ENCODE assay signal across 8 mouse cellular contexts in the genomic region with DNA sequence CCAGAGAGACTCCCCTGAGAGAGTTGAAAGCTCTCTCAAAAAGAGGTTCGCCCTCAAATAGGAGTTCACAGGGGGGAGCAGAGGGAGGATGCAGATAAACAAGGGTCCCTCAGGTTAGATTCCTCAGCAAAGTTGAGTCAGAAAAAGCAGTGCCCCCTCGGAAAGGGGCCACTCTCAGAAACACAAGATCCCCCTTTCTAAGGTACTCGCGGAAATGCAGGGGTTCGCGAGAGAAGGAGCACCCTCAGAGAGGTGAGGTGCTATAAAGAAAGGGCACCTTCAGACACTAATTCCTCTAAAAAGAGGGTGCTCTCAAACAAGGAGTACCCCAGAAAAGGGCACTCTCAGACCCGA. TPM values are rescaled to one million over a fixed set of nuclear protein-coding genes. Genes with fewer than 3 reads are reported as not detected.
DNase-seq lines count a peak whose midpoint lies in the region; ATAC-seq and TF ChIP-seq lines count a peak whose summit lies in the region.

No protein-coding gene starts in this region.

- H3K36me3 ChIP-seq in spleen, adult 2 months (ENCODE audit: control insufficient read depth, insufficient read depth, low read length): no peaks in the 10 kb centered on the region
- H3K36me3 ChIP-seq in limb, embryonic 13.5 days: no peaks in the 10 kb centered on the region
- no peaks in the 10 kb centered on the region for H3K36me3 ChIP-seq in stomach, embryonic 15.5 days

- H3K9ac ChIP-seq in limb, embryonic 13.5 days: peak overlapping the region; percentile 81
- peak overlapping the region; percentile 73 for H3K9ac ChIP-seq in stomach, embryonic 15.5 days

- H3K4me2 ChIP-seq in limb, embryonic 13.5 days (replicated peaks): peak overlapping the region; percentile 87
- H3K4me2 ChIP-seq in stomach, embryonic 15.5 days: peak overlapping the region; percentile 82

- no peaks in the 10 kb centered on the region for H3K9me3 ChIP-seq in limb, embryonic 13.5 days
- H3K9me3 ChIP-seq in stomach, embryonic 15.5 days: no peaks in the 10 kb centered on the region

- no peaks in the 10 kb centered on the region for H3K27me3 ChIP-seq in spleen, adult 2 months (ENCODE audit: control insufficient read depth, insufficient read depth, low read length)
- no peaks in the 10 kb centered on the region for H3K27me3 ChIP-seq in limb, embryonic 13.5 days
- no peaks in the 10 kb centered on the region for H3K27me3 ChIP-seq in stomach, embryonic 15.5 days (replicated peaks)

- no peak for TF ChIP-seq CTCF in gastrocnemius, adult 2 months (IDR thresholded peaks at IDR 0.05)
- no peak for TF ChIP-seq CTCF in spleen, adult 2 months (IDR thresholded peaks at IDR 0.05; ENCODE audit: extremely low read depth, insufficient read depth, insufficient read length, insufficient replicate concordance)

- no peak for TF ChIP-seq POLR2A in spleen, adult 2 months (IDR thresholded peaks at IDR 0.05; ENCODE audit: low read depth, low read length)

- intact Hi-C loops in gastrocnemius, adult 2 months (cut with DNase I): loop anchor here (2.0 kb wide), 1 partner anchor 21 kb away; no protein-coding TSS in a partner anchor
- intact Hi-C loops in gastrocnemius, postnatal 36 days (cut with DNase I): no loop called here

- peaks cover 8% of the 10 kb centered on the region; the same call in 1 of the 2 replicates for H3K4me1 ChIP-seq in spleen, adult 2 months (ENCODE audit: control insufficient read depth, insufficient read depth, insufficient read length)
- H3K4me1 ChIP-seq in limb, embryonic 13.5 days: peaks cover 13% of the 10 kb centered on the region
- H3K4me1 ChIP-seq in stomach, embryonic 15.5 days: peaks cover 13% of the 10 kb centered on the region

- DNase-seq in gastrocnemius, adult 2 months: no peak
- no peak for DNase-seq in gastrocnemius, postnatal 36 days
- DNase-seq in spleen, adult 2 months (ENCODE audit: low read depth in 1 of 2, low spot score in 2 of 2): no peak
- no peak for DNase-seq in spleen, postnatal 14 days (ENCODE audit: low spot score in 2 of 2)
- no peak for DNase-seq in left cerebral cortex, adult 11 months (ENCODE audit: low spot score)
- no peak for DNase-seq in left cerebral cortex, adult 9 months (ENCODE audit: low spot score in 2 of 2)

- ATAC-seq in limb, embryonic 13.5 days (ENCODE audit: low FRiP score, low read depth): no peak
- no peak for ATAC-seq in stomach, embryonic 15.5 days (ENCODE audit: insufficient read depth, low FRiP score, low read depth)

- WGBS in spleen, adult 2 months: 0% methylated on average over 7 of the region's 7 CpGs
- 1% methylated on average over 7 of the region's 7 CpGs for WGBS in limb, embryonic 13.5 days
- WGBS in stomach, embryonic 15.5 days: 0% methylated on average over 7 of the region's 7 CpGs

- peak overlapping the region; percentile 98 for H3K27ac ChIP-seq in gastrocnemius, adult 2 months
- peak overlapping the region; percentile 90 for H3K27ac ChIP-seq in spleen, adult 2 months (ENCODE audit: insufficient read depth, low read length)
- peak overlapping the region; percentile 81 for H3K27ac ChIP-seq in limb, embryonic 13.5 days
- H3K27ac ChIP-seq in stomach, embryonic 15.5 days: peak overlapping the region; percentile 95

- peak overlapping the region; percentile 80 for H3K4me3 ChIP-seq in gastrocnemius, adult 2 months
- H3K4me3 ChIP-seq in spleen, adult 2 months (ENCODE audit: extremely low read depth, insufficient read depth, insufficient read length): peak overlapping the region; percentile 83
- peak overlapping the region; percentile 97 for H3K4me3 ChIP-seq in limb, embryonic 13.5 days
- H3K4me3 ChIP-seq in stomach, embryonic 15.5 days (replicated peaks): peak overlapping the region; percentile 96

RNA-seq across cellular contexts. Expression of gene Gatad2a, which starts 0.8 kb away (rescaled TPM):
- total RNA-seq in gastrocnemius, adult 2 months (2021): 10 to 100 TPM; 26.5 to 32.6 TPM
- 10 to 100 TPM; 25.6 to 29.1 TPM for total RNA-seq in gastrocnemius, postnatal 36 days (2021)
- polyA plus RNA-seq in spleen, adult 2 months (2012; rRNA removed): 45.8 and 64.6 TPM in 2 replicates
- polyA plus RNA-seq in limb, embryonic 13.5 days (2015; fragmentation: Nextera tagmentation; extraction: Ambion mirVana): 37.7 and 40.7 TPM in 2 replicates
- 56.0 and 56.8 TPM in 2 replicates for polyA plus RNA-seq in stomach, embryonic 15.5 days (2015; fragmentation: Nextera tagmentation; extraction: Ambion mirVana)

RNA-seq across cellular contexts. Expression of gene Mau2, which starts 47.1 kb away (rescaled TPM):
- total RNA-seq in gastrocnemius, adult 2 months (2021): 10 to 100 TPM; 24.8 to 31.0 TPM
- total RNA-seq in gastrocnemius, postnatal 36 days (2021): 10 to 100 TPM; 24.2 to 25.8 TPM
- polyA plus RNA-seq in spleen, adult 2 months (2012; rRNA removed): 83.3 and 108 TPM in 2 replicates
- polyA plus RNA-seq in limb, embryonic 13.5 days (2015; fragmentation: Nextera tagmentation; extraction: Ambion mirVana): 59.5 and 62.8 TPM in 2 replicates
- polyA plus RNA-seq in stomach, embryonic 15.5 days (2015; fragmentation: Nextera tagmentation; extraction: Ambion mirVana): 44.7 and 47.9 TPM in 2 replicates

RNA-seq across cellular contexts. Expression of gene Sugp1, which starts 47.2 kb away (rescaled TPM):
- total RNA-seq in gastrocnemius, adult 2 months (2021): 10 to 100 TPM; 16.8 to 21.0 TPM
- 10 to 100 TPM; 14.6 to 17.7 TPM for total RNA-seq in gastrocnemius, postnatal 36 days (2021)
- 8.9 and 9.4 TPM in 2 replicates for polyA plus RNA-seq in spleen, adult 2 months (2012; rRNA removed)
- polyA plus RNA-seq in limb, embryonic 13.5 days (2015; fragmentation: Nextera tagmentation; extraction: Ambion mirVana): 54.5 and 58.5 TPM in 2 replicates
- polyA plus RNA-seq in stomach, embryonic 15.5 days (2015; fragmentation: Nextera tagmentation; extraction: Ambion mirVana): 37.3 and 42.0 TPM in 2 replicates
